ENCODE assay signal across 9 mouse cellular contexts in the genomic region with DNA sequence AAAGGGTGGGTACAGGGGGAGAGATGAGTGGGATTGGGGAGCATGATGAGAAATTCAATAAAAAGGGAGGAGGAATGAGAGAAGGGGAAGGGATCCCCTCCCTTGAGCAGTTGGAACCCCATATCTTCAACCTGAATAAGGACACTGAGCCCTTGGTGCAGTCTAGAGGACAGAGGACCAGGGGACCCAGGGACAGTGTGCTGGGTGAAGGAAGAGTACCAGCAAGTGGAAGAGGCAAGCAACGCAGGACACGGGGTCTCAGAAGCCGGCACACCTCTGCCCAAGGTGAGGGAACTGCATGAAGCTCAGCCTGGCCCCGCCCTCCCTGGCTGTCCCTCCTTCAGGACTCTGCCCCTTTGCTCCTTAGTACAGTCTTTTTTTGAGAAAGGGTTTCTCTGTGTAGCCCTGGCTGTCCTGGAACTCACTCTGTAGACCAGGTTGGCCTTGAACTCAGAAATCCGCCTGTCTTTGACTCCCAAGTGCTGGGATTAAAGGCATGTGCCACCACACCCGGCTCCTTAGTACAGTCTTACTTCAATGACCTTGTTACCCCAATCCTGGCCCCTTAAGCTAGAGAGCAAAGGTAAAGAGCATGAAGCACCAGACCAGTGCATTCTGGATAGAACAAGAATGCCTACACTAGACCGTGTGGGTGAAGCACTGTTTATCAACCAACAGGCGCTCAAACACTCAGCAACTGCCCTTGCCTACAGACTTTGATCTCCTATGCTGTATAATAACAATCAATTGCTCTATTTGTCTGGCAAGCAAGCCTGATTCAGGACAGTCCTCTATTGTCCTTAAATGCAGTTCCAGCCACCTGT. TPM values are rescaled to one million over a fixed set of nuclear protein-coding genes. Genes with fewer than 3 reads are reported as not detected.
A peak's percentile ranks its signal among the peaks of the same experiment; 100 is the strongest.
DNase-seq lines count a peak whose midpoint lies in the region; ATAC-seq and TF ChIP-seq lines count a peak whose summit lies in the region.
"Had no signal": no experiment of that assay in that cellular context is flagged by ENCODE, and none has a peak within 500 bp of the region (broad histone marks: within the 10 kb centered on the region; RNA-seq: fewer than 3 reads in every experiment).

No protein-coding gene starts in this region.

- DNase-seq in forebrain, embryonic 10.5 days (ENCODE audit: extremely low spot score, low spot score): no peak
- DNase-seq in forebrain, embryonic 11.5 days (ENCODE audit: low spot score): no peak
- no peak for DNase-seq in hindbrain, postnatal 0 days (ENCODE audit: low spot score)
- no peak for DNase-seq in liver, embryonic 13.5 days
- DNase-seq in spleen, adult 12 weeks (ENCODE audit: low spot score): no peak
- DNase-seq in cerebellum, postnatal 36 days: no peak
- no peak for DNase-seq in ovary, postnatal 10 days (ENCODE audit: low spot score)
- DNase-seq: adrenal gland, postnatal 25 days had no signal

- H3K27ac ChIP-seq in forebrain, embryonic 10.5 days: no peak overlapping the region
- no peak overlapping the region for H3K27ac ChIP-seq in forebrain, embryonic 11.5 days (ENCODE audit: low read depth, low read length)
- H3K27ac ChIP-seq in hindbrain, postnatal 0 days: peak overlapping the region; percentile 76; the same call in 1 of the 2 replicates
- H3K27ac ChIP-seq in liver, embryonic 13.5 days: no peak overlapping the region

- H3K36me3 ChIP-seq in forebrain, embryonic 10.5 days (replicated peaks): no peaks in the 10 kb centered on the region
- H3K36me3 ChIP-seq in forebrain, embryonic 11.5 days (ENCODE audit: control insufficient read depth, insufficient read depth, low read length): no peaks in the 10 kb centered on the region
- H3K36me3 ChIP-seq in E14TG2a.4 (ENCODE audit: insufficient read depth, low read length): no peaks in the 10 kb centered on the region; the same call in 1 of the 2 replicates
- no peaks in the 10 kb centered on the region for H3K36me3 ChIP-seq in hindbrain, postnatal 0 days (ENCODE audit: insufficient read depth, low read length)
- no peaks in the 10 kb centered on the region for H3K36me3 ChIP-seq in liver, embryonic 13.5 days

- H3K4me3 ChIP-seq in forebrain, embryonic 10.5 days: 0 out of 2 replicates have a peak overlapping the region, but pooled peaks have one; percentile 77
- H3K4me3 ChIP-seq in forebrain, embryonic 11.5 days (ENCODE audit: low read depth, low read length): no peak overlapping the region
- H3K4me3 ChIP-seq in E14TG2a.4 (replicated peaks; ENCODE audit: low read length): peak overlapping the region; percentile 88
- peak overlapping the region; percentile 76 for H3K4me3 ChIP-seq in hindbrain, postnatal 0 days (ENCODE audit: low read length)
- peak overlapping the region; percentile 70; the same call in 1 of the 2 replicates for H3K4me3 ChIP-seq in liver, embryonic 13.5 days (replicated peaks)

- H3K4me1 ChIP-seq in forebrain, embryonic 10.5 days: peaks cover 46% of the 10 kb centered on the region
- H3K4me1 ChIP-seq in forebrain, embryonic 11.5 days (replicated peaks; ENCODE audit: control insufficient read depth, insufficient read depth, low read length): peaks cover 2% of the 10 kb centered on the region; the same call in 1 of the 2 replicates
- H3K4me1 ChIP-seq in E14TG2a.4 (replicated peaks; ENCODE audit: low read depth, low read length): peaks cover 66% of the 10 kb centered on the region
- peaks cover 5% of the 10 kb centered on the region; the same call in 1 of the 2 replicates for H3K4me1 ChIP-seq in hindbrain, postnatal 0 days (ENCODE audit: insufficient read depth, low read length)
- H3K4me1 ChIP-seq in liver, embryonic 13.5 days (replicated peaks): peaks cover 54% of the 10 kb centered on the region

- ATAC-seq in forebrain, embryonic 11.5 days (replicated peaks; ENCODE audit: low FRiP score): no peak
- no peak for ATAC-seq in hindbrain, postnatal 0 days
- no peak for ATAC-seq in liver, embryonic 13.5 days (ENCODE audit: low read depth)

- WGBS in forebrain, embryonic 10.5 days: 90% methylated on average over 8 of the region's 8 CpGs
- 86% methylated on average over 8 of the region's 8 CpGs for WGBS in forebrain, embryonic 11.5 days
- 81% methylated on average over 8 of the region's 8 CpGs for WGBS in hindbrain, postnatal 0 days
- 62% methylated on average over 8 of the region's 8 CpGs for WGBS in liver, embryonic 13.5 days (ENCODE audit: insufficient replicate concordance)

- peaks cover 16% of the 10 kb centered on the region for H3K27me3 ChIP-seq in forebrain, embryonic 10.5 days (ENCODE audit: poor library complexity, severe bottlenecking)
- no peaks in the 10 kb centered on the region for H3K27me3 ChIP-seq in forebrain, embryonic 11.5 days (ENCODE audit: control insufficient read depth, insufficient read depth, low read length)
- H3K27me3 ChIP-seq in E14TG2a.4 (ENCODE audit: insufficient read depth, low read length): peaks cover 55% of the 10 kb centered on the region
- H3K27me3 ChIP-seq in hindbrain, postnatal 0 days (ENCODE audit: insufficient read depth, low read length): no peaks in the 10 kb centered on the region
- no peaks in the 10 kb centered on the region for H3K27me3 ChIP-seq in liver, embryonic 13.5 days

- no peak for TF ChIP-seq CTCF in E14TG2a.4 (conservative IDR thresholded peaks at IDR 0.05; ENCODE audit: low read length)
- no peak for TF ChIP-seq CTCF in hindbrain, postnatal 0 days (IDR thresholded peaks at IDR 0.05; ENCODE audit: low read depth)

- H3K9ac ChIP-seq in forebrain, embryonic 11.5 days (ENCODE audit: low read length): no peak overlapping the region
- peak overlapping the region; percentile 81; the same call in 1 of the 2 replicates for H3K9ac ChIP-seq in hindbrain, postnatal 0 days (replicated peaks; ENCODE audit: low read length)
- H3K9ac ChIP-seq in liver, embryonic 13.5 days: peak overlapping the region; percentile 76; the same call in 1 of the 2 replicates

- no peak overlapping the region for H3K4me2 ChIP-seq in forebrain, embryonic 11.5 days (ENCODE audit: low read depth, low read length, severe bottlenecking)
- peak overlapping the region; percentile 96 for H3K4me2 ChIP-seq in hindbrain, postnatal 0 days (ENCODE audit: low read depth, low read length)
- H3K4me2 ChIP-seq in liver, embryonic 13.5 days: peak overlapping the region; percentile 97

- no peaks in the 10 kb centered on the region for H3K9me3 ChIP-seq in forebrain, embryonic 10.5 days
- no peaks in the 10 kb centered on the region for H3K9me3 ChIP-seq in forebrain, embryonic 11.5 days (ENCODE audit: control insufficient read depth, low read length)
- no peaks in the 10 kb centered on the region for H3K9me3 ChIP-seq in E14TG2a.4 (ENCODE audit: low read length)
- no peaks in the 10 kb centered on the region for H3K9me3 ChIP-seq in hindbrain, postnatal 0 days (ENCODE audit: low read length)
- H3K9me3 ChIP-seq in liver, embryonic 13.5 days (replicated peaks): no peaks in the 10 kb centered on the region

RNA-seq across cellular contexts. Expression of gene Pdxk, which starts 1.6 kb away (rescaled TPM):
- polyA plus RNA-seq in forebrain, embryonic 10.5 days (2016; fragmentation: Nextera tagmentation; extraction: Ambion mirVana): 13.0 and 14.0 TPM in 2 replicates
- polyA plus RNA-seq in forebrain, embryonic 11.5 days (2014; fragmentation: Nextera tagmentation; extraction: Ambion mirVana): 8.0 and 9.2 TPM in 2 replicates
- total RNA-seq in hindbrain, postnatal 0 days (2014; rRNA removed): 63.1 and 70.7 TPM in 2 replicates
- 42.8 and 45.8 TPM in 2 replicates for polyA plus RNA-seq in hindbrain, postnatal 0 days (2015; fragmentation: Nextera tagmentation; extraction: Ambion mirVana)
- 5.8 and 7.0 TPM in 2 replicates for polyA plus RNA-seq in liver, embryonic 13.5 days (2015; fragmentation: Nextera tagmentation; extraction: Ambion mirVana)

RNA-seq across cellular contexts. Expression of gene Cstb, which starts 37.7 kb away (rescaled TPM):
- 115 and 118 TPM in 2 replicates for polyA plus RNA-seq in forebrain, embryonic 10.5 days (2016; fragmentation: Nextera tagmentation; extraction: Ambion mirVana)
- polyA plus RNA-seq in forebrain, embryonic 11.5 days (2014; fragmentation: Nextera tagmentation; extraction: Ambion mirVana): 104 and 112 TPM in 2 replicates
- 80.6 and 84.4 TPM in 2 replicates for total RNA-seq in hindbrain, postnatal 0 days (2014; rRNA removed)
- polyA plus RNA-seq in hindbrain, postnatal 0 days (2015; fragmentation: Nextera tagmentation; extraction: Ambion mirVana): 147 and 148 TPM in 2 replicates
- polyA plus RNA-seq in liver, embryonic 13.5 days (2015; fragmentation: Nextera tagmentation; extraction: Ambion mirVana): 97.6 and 107 TPM in 2 replicates

RNA-seq across cellular contexts. Expression of gene Rrp1, which starts 50.3 kb away (rescaled TPM):
- polyA plus RNA-seq in forebrain, embryonic 10.5 days (2016; fragmentation: Nextera tagmentation; extraction: Ambion mirVana): 338 and 366 TPM in 2 replicates
- polyA plus RNA-seq in forebrain, embryonic 11.5 days (2014; fragmentation: Nextera tagmentation; extraction: Ambion mirVana): 290 and 324 TPM in 2 replicates
- total RNA-seq in hindbrain, postnatal 0 days (2014; rRNA removed): 176 and 179 TPM in 2 replicates
- polyA plus RNA-seq in hindbrain, postnatal 0 days (2015; fragmentation: Nextera tagmentation; extraction: Ambion mirVana): 429 and 435 TPM in 2 replicates
- 160 and 177 TPM in 2 replicates for polyA plus RNA-seq in liver, embryonic 13.5 days (2015; fragmentation: Nextera tagmentation; extraction: Ambion mirVana)

RNA-seq across cellular contexts. Expression of gene Olfr1358, which starts 54.1 kb away (rescaled TPM):
- not detected in 2 replicates for polyA plus RNA-seq in forebrain, embryonic 10.5 days (2016; fragmentation: Nextera tagmentation; extraction: Ambion mirVana)
- polyA plus RNA-seq in forebrain, embryonic 11.5 days (2014; fragmentation: Nextera tagmentation; extraction: Ambion mirVana): not detected in 2 replicates
- total RNA-seq in hindbrain, postnatal 0 days (2014; rRNA removed): not detected in 2 replicates
- not detected in 2 replicates for polyA plus RNA-seq in hindbrain, postnatal 0 days (2015; fragmentation: Nextera tagmentation; extraction: Ambion mirVana)
- not detected in 2 replicates for polyA plus RNA-seq in liver, embryonic 13.5 days (2015; fragmentation: Nextera tagmentation; extraction: Ambion mirVana)
- total RNA-seq: adrenal gland, postnatal 25 days had no signal
